In genomic region chr13:51099560-51100232, GRCm38 (mm10) we compare ENCODE assay signal across 8 mouse cellular contexts. TPM values are rescaled to one million over a fixed set of nuclear protein-coding genes. Genes with fewer than 3 reads are reported as not detected.
DNase-seq lines count a peak whose midpoint lies in the region; ATAC-seq lines count a peak whose summit lies in the region.

No protein-coding gene starts in this region.

- DNase-seq in heart, adult 8-10 months (ENCODE audit: low spot score), result no peak
- DNase-seq in NIH3T3 (ENCODE audit: low read depth), result peak; percentile 4
- peak; percentile 55 to 57 for DNase-seq in kidney, postnatal 36 days
- DNase-seq in midbrain, embryonic 10.5 days (ENCODE audit: low spot score), result peak; percentile 16
- no peak for DNase-seq in thymus, adult 18-20 months
- DNase-seq in gastrocnemius, postnatal 10 days, result no peak

- H3K9ac ChIP-seq in heart, embryonic 12.5 days, result peak overlapping the region; percentile 80

- no peak overlapping the region for H3K27ac ChIP-seq in heart, embryonic 12.5 days (ENCODE audit: poor library complexity, severe bottlenecking)
- peak overlapping the region; percentile 99 for H3K27ac ChIP-seq in midbrain, embryonic 10.5 days (replicated peaks)

- H3K4me3 ChIP-seq in heart, embryonic 12.5 days, result peak overlapping the region; percentile 91
- peak overlapping the region; percentile 87 for H3K4me3 ChIP-seq in midbrain, embryonic 10.5 days

- 8% methylated on average over 26 of the region's 26 CpGs for WGBS in heart, embryonic 12.5 days
- 10% methylated on average over 26 of the region's 26 CpGs for WGBS in midbrain, embryonic 10.5 days

- no peaks in the 10 kb centered on the region for H3K27me3 ChIP-seq in heart, embryonic 12.5 days (replicated peaks)
- H3K27me3 ChIP-seq in midbrain, embryonic 10.5 days (ENCODE audit: low read depth, poor library complexity, severe bottlenecking), result peaks cover 13% of the 10 kb centered on the region; the same call in 1 of the 2 replicates

- peaks cover 6% of the 10 kb centered on the region for H3K9me3 ChIP-seq in heart, embryonic 12.5 days (replicated peaks)
- H3K9me3 ChIP-seq in midbrain, embryonic 10.5 days (replicated peaks), result peaks cover 27% of the 10 kb centered on the region

- peaks cover 6% of the 10 kb centered on the region; the same call in 1 of the 2 replicates for H3K36me3 ChIP-seq in heart, embryonic 12.5 days
- H3K36me3 ChIP-seq in midbrain, embryonic 10.5 days, result peaks cover 26% of the 10 kb centered on the region

- peaks cover 19% of the 10 kb centered on the region; the same call in 1 of the 2 replicates for H3K4me1 ChIP-seq in heart, embryonic 12.5 days (replicated peaks)
- peaks cover 18% of the 10 kb centered on the region for H3K4me1 ChIP-seq in midbrain, embryonic 10.5 days

- H3K4me2 ChIP-seq in heart, embryonic 12.5 days, result peak overlapping the region; percentile 85

- no peak for ATAC-seq in heart, embryonic 12.5 days (ENCODE audit: insufficient number of reproducible peaks, low FRiP score)
- peak; percentile 36 for ATAC-seq in granulocyte monocyte progenitor cell, adult 5-6 weeks (replicated peaks; ENCODE audit: poor library complexity, severe bottlenecking)

RNA-seq across cellular contexts. Expression of gene Spin1, which starts 1.0 kb away (rescaled TPM):
- 63.4 and 68.1 TPM in 2 replicates for polyA plus RNA-seq in heart, embryonic 12.5 days (2016; fragmentation: Nextera tagmentation; extraction: Ambion mirVana)
- 10 to 100 TPM; 28.5 to 34.5 (median 32.8) TPM for total RNA-seq in heart, adult 8-10 months (2022)
- total RNA-seq in granulocyte monocyte progenitor cell, adult 5-6 weeks (2014; fragmentation: Nextera tagmentation), result 47.2 and 47.7 TPM in 2 replicates
- total RNA-seq in granulocyte monocyte progenitor cell, adult 5-6 weeks (2017), result 38.5 and 39.7 TPM in 2 replicates
- 73.8 and 84.8 TPM in 2 replicates for polyA plus RNA-seq in midbrain, embryonic 10.5 days (2016; fragmentation: Nextera tagmentation; extraction: Ambion mirVana)
- 10 to 100 TPM; 26.4 to 30.4 TPM for total RNA-seq in gastrocnemius, postnatal 10 days (2021)

Comparison
In these comparisons a context has a peak if more than half of its experiments do, and no peak if none do; other contexts are left out.
1. DNase-seq: peak in NIH3T3 (single experiment), kidney, postnatal 36 days (2 of 2) and midbrain, embryonic 10.5 days (single experiment); none in heart, adult 8-10 months (single experiment), thymus, adult 18-20 months (0 of 2) and gastrocnemius, postnatal 10 days (single experiment).